Mouse (Mus musculus) kidney, adult 8-10 months (tissue): Measurements from ENCODE around the gene Efhc1.

Experiments
- DNase-seq, 2 experiments: peaks; one replicate each; pipeline ENCODE4 v3.0.0; 2022

Efhc1 gene

GRCm38 (mm10) chr1:21008891-21009290 is 57.5 kb downstream of the Efhc1 start:
- no peak for DNase-seq

GRCm38 (mm10) chr1:21010282-21010800 is 58.9 kb downstream of the Efhc1 start:
- DNase-seq = no peak

GRCm38 (mm10) chr1:21014463-21014862 is 63.0 kb downstream of the Efhc1 start:
- DNase-seq = peak in 1 of 2 experiments; percentile 17

GRCm38 (mm10) chr1:21023101-21023500 is 71.7 kb downstream of the Efhc1 start:
- DNase-seq = no peak

GRCm38 (mm10) chr1:21025203-21025602 is 73.8 kb downstream of the Efhc1 start:
- DNase-seq = no peak

- DNase-seq = no peak
Measured at GRCm38 (mm10) chr1:21026534-21026933, 75.1 kb downstream of the Efhc1 start.

- DNase-seq = no peak
Measured at GRCm38 (mm10) chr1:21029000-21029399, 77.6 kb downstream of the Efhc1 start.

GRCm38 (mm10) chr1:21031650-21032049 is 80.2 kb downstream of the Efhc1 start:
- no peak for DNase-seq

GRCm38 (mm10) chr1:21033065-21033791 is 81.8 kb downstream of the Efhc1 start:
- DNase-seq = no peak

- no peak for DNase-seq
Measured at GRCm38 (mm10) chr1:21033792-21034119, 82.3 kb downstream of the Efhc1 start.

GRCm38 (mm10) chr1:21035878-21036277 is 84.5 kb downstream of the Efhc1 start:
- DNase-seq = no peak

GRCm38 (mm10) chr1:21037881-21038601 is 86.6 kb downstream of the Efhc1 start:
- DNase-seq = no peak

GRCm38 (mm10) chr1:21039564-21039963 is 88.1 kb downstream of the Efhc1 start:
- no peak for DNase-seq

GRCm38 (mm10) chr1:21040173-21040572 is 88.7 kb downstream of the Efhc1 start:
- DNase-seq = no peak
